Mouse (Mus musculus): ENCODE results near the gene Gm266. TPM values are rescaled to one million over a fixed set of nuclear protein-coding genes. Genes with fewer than 3 reads are reported as not detected.

Gene Gm266
- polyA plus RNA-seq, 1 experiment, result 6.3 TPM

DNA sequence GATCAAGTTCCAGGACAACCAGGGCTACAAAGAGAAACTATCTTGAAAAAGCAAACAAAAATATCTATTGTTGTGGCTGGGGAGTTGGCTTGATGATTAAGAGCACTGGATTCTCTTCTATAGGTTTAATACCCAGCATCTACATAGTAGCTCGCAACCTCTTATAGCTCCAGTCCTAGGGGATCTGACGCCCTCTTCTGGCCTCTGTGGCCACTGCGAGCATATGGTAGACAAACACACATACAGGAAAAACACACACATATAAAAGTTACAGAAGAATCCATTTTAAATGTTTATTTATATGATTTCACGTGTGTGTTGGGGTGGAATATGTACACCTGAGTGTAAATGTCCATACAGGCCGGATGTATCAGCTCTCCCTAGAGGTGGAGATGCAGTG, 21.4 kb upstream of the Gm266 start:
- no peaks in the 10 kb centered on the region for H3K4me1 ChIP-seq (ENCODE audit: control insufficient read depth, insufficient read depth, low read length)
- H3K27ac ChIP-seq (ENCODE audit: insufficient read depth, low read length), result no peak overlapping the region
- no peak overlapping the region for H3K4me3 ChIP-seq (ENCODE audit: insufficient read depth, low read length)
- TF ChIP-seq POLR2A (IDR thresholded peaks at IDR 0.05; ENCODE audit: extremely low read depth, insufficient read depth, low read length) (no peak), CTCF (IDR thresholded peaks at IDR 0.05; ENCODE audit: extremely low read depth, insufficient read depth, low read length) (no peak)

- no peaks in the 10 kb centered on the region for H3K4me1 ChIP-seq (ENCODE audit: control insufficient read depth, insufficient read depth, low read length)
- TF ChIP-seq POLR2A (IDR thresholded peaks at IDR 0.05; ENCODE audit: extremely low read depth, insufficient read depth, low read length), result no peak
- peak; percentile 89 for TF ChIP-seq CTCF (IDR thresholded peaks at IDR 0.05; ENCODE audit: extremely low read depth, insufficient read depth, low read length)
- no peak overlapping the region for H3K27ac ChIP-seq (ENCODE audit: insufficient read depth, low read length)
- H3K4me3 ChIP-seq (ENCODE audit: insufficient read depth, low read length), result peak overlapping the region; percentile 29
These were observed 19.3 kb upstream of the Gm266 start for GRCm38 (mm10) chr12:111504904-111505303.

DNA sequence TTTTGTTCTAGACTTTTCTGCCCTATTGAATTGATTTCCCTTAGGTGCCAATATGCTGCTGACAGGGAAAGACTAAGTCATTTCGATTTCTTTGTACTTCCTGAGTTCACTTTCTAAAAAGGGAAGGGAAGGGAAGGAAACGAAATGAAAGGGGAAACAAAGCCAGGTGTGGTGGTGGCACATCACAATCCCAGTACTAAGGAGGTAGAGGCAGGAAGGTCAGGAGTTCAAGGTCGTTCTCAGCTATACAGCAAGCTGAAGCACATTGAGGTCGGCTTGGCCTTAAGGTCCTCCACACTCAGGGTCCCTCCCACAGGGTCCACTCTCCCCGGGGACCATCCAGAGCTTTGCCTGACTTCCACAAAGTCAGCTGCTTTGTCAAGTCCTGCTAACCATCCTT, 17.9 kb upstream of the Gm266 start:
- TF ChIP-seq POLR2A (IDR thresholded peaks at IDR 0.05; ENCODE audit: extremely low read depth, insufficient read depth, low read length) (no peak), CTCF (IDR thresholded peaks at IDR 0.05; ENCODE audit: extremely low read depth, insufficient read depth, low read length) (no peak)
- Histone ChIP-seq H3K27ac (ENCODE audit: insufficient read depth, low read length) (no peak overlapping the region), H3K4me3 (ENCODE audit: insufficient read depth, low read length) (peak overlapping the region; percentile 29; the same call in 1 of the 2 replicates), H3K4me1 (ENCODE audit: control insufficient read depth, insufficient read depth, low read length) (no peaks in the 10 kb centered on the region)

DNA sequence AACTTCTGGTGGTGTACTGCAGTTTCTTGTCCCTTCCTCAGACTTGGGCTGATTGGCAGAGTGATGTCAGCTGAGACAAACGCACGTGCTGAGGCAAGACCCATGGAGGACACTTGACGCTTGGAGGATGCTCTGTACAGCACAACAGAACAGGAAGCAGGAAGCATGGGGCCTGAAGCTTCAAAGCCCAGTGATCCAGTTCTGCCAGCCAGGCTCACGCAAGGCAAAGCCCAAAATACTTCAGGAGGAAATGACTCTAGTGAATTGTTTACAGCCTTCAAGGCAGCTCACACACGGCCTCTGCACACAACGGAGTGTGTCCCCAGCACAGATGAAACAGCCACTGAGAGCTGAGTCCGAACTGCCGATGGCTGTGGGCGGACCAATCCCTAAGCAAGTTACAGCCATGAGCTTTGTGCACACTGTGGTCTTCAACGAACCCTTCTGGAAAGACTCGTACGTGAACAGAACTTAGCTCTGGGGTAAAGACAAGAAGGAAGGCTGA, 17.5 kb upstream of the Gm266 start:
- TF ChIP-seq CTCF (IDR thresholded peaks at IDR 0.05; ENCODE audit: extremely low read depth, insufficient read depth, low read length) (no peak), POLR2A (IDR thresholded peaks at IDR 0.05; ENCODE audit: extremely low read depth, insufficient read depth, low read length) (no peak)
- Histone ChIP-seq H3K27ac (ENCODE audit: insufficient read depth, low read length) (no peak overlapping the region), H3K4me1 (ENCODE audit: control insufficient read depth, insufficient read depth, low read length) (no peaks in the 10 kb centered on the region), H3K4me3 (ENCODE audit: insufficient read depth, low read length) (no peak overlapping the region)

DNA sequence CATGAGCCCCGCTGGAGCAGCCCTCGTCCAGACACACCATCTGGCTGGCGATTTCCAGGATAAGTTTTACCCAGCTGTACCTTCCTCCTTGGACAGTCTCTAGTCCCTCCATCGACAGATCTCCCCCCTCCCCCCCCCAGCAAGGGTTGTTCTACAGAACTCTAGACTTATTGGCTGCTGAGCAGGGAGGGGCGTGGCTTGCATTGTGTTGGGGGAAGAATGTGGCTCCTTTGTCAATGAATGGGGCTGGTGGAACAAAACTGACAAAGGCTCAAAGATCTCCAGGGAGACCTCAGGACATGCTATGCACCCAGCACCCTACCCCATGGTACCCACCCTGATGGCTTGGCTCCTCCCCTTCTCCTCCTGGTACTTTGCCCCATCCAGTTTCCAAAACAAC, 15.1 kb upstream of the Gm266 start:
- Histone ChIP-seq H3K4me3 (ENCODE audit: insufficient read depth, low read length) (no peak overlapping the region), H3K4me1 (ENCODE audit: control insufficient read depth, insufficient read depth, low read length) (no peaks in the 10 kb centered on the region), H3K27ac (ENCODE audit: insufficient read depth, low read length) (peak overlapping the region; percentile 64; the same call in 1 of the 2 replicates)
- TF ChIP-seq POLR2A (IDR thresholded peaks at IDR 0.05; ENCODE audit: extremely low read depth, insufficient read depth, low read length) (no peak), CTCF (IDR thresholded peaks at IDR 0.05; ENCODE audit: extremely low read depth, insufficient read depth, low read length) (no peak)

- no peaks in the 10 kb centered on the region; the same call in 1 of the 2 replicates for H3K4me1 ChIP-seq (ENCODE audit: control insufficient read depth, insufficient read depth, low read length)
- H3K27ac ChIP-seq (ENCODE audit: insufficient read depth, low read length), result 0 out of 2 replicates have a peak overlapping the region, but pooled peaks have one; percentile 4
- H3K4me3 ChIP-seq (ENCODE audit: insufficient read depth, low read length), result no peak overlapping the region
- TF ChIP-seq POLR2A (IDR thresholded peaks at IDR 0.05; ENCODE audit: extremely low read depth, insufficient read depth, low read length) (no peak), CTCF (IDR thresholded peaks at IDR 0.05; ENCODE audit: extremely low read depth, insufficient read depth, low read length) (no peak)
These were observed 14.0 kb upstream of the Gm266 start for GRCm38 (mm10) chr12:111499617-111500016.

DNA sequence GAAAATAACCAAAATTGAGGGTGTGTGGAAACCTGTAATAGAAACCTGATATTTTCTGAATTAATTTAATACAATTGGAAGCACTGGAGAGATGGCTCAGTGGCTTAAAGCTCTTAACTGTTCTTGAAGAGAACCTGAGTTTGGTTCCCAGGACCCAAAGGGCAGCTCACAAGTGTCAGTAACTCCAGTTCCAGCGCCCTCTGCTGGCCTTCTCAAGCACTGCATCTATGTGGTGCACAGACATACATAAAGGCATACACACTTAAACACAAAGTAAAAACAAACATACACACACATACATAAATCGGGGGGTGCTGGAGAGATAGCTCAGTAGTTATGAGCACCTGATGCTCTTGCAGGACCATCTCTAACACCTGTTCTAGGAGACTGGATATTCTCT, 11.5 kb upstream of the Gm266 start:
- H3K27ac ChIP-seq (ENCODE audit: insufficient read depth, low read length), result no peak overlapping the region
- no peak overlapping the region for H3K4me3 ChIP-seq (ENCODE audit: insufficient read depth, low read length)
- TF ChIP-seq CTCF (IDR thresholded peaks at IDR 0.05; ENCODE audit: extremely low read depth, insufficient read depth, low read length) (peak; percentile 14; the same call in 1 of the 2 replicates), POLR2A (IDR thresholded peaks at IDR 0.05; ENCODE audit: extremely low read depth, insufficient read depth, low read length) (no peak)
- no peaks in the 10 kb centered on the region; the same call in 1 of the 2 replicates for H3K4me1 ChIP-seq (ENCODE audit: control insufficient read depth, insufficient read depth, low read length)

DNA sequence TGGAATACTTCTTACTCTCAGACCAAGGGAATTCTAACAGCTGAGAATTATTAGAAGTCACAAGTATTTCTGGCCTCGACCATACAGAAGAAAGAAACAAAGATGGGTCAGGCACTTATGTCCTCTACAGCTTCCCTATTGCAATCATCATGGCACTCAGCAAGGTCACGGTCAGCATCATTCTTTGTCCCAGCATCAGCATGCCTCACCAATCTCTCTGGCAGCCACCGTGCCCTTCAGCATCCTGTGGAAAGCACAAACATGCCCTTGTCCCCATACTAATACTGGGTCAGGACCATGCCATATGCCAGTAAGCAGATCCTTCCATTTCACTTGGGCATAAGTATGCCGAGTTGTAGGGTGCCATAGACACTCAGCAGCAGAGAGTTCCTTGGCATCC, 9.3 kb upstream of the Gm266 start:
- no peak for TF ChIP-seq CTCF (IDR thresholded peaks at IDR 0.05; ENCODE audit: extremely low read depth, insufficient read depth, low read length)
- TF ChIP-seq POLR2A (IDR thresholded peaks at IDR 0.05; ENCODE audit: extremely low read depth, insufficient read depth, low read length), result no peak
- Histone ChIP-seq H3K4me3 (ENCODE audit: insufficient read depth, low read length) (no peak overlapping the region), H3K27ac (ENCODE audit: insufficient read depth, low read length) (no peak overlapping the region), H3K4me1 (ENCODE audit: control insufficient read depth, insufficient read depth, low read length) (no peaks in the 10 kb centered on the region; the same call in 1 of the 2 replicates)

- H3K4me3 ChIP-seq (ENCODE audit: insufficient read depth, low read length), result no peak overlapping the region
- TF ChIP-seq POLR2A (IDR thresholded peaks at IDR 0.05; ENCODE audit: extremely low read depth, insufficient read depth, low read length) (no peak), CTCF (IDR thresholded peaks at IDR 0.05; ENCODE audit: extremely low read depth, insufficient read depth, low read length) (no peak)
- no peaks in the 10 kb centered on the region for H3K4me1 ChIP-seq (ENCODE audit: control insufficient read depth, insufficient read depth, low read length)
- H3K27ac ChIP-seq (ENCODE audit: insufficient read depth, low read length), result no peak overlapping the region
These were observed 3.7 kb upstream of the Gm266 start for GRCm38 (mm10) chr12:111489261-111489865.

GRCm38 (mm10) chr12:111486455-111486854, 832 bp upstream of the Gm266 start:
- TF ChIP-seq POLR2A (IDR thresholded peaks at IDR 0.05; ENCODE audit: extremely low read depth, insufficient read depth, low read length) (no peak), CTCF (IDR thresholded peaks at IDR 0.05; ENCODE audit: extremely low read depth, insufficient read depth, low read length) (no peak)
- no peak overlapping the region for H3K4me3 ChIP-seq (ENCODE audit: insufficient read depth, low read length)
- H3K27ac ChIP-seq (ENCODE audit: insufficient read depth, low read length), result no peak overlapping the region
- no peaks in the 10 kb centered on the region for H3K4me1 ChIP-seq (ENCODE audit: control insufficient read depth, insufficient read depth, low read length)

All from cortical plate, adult 2 months (tissue).